Mouse (Mus musculus) lung, postnatal 0 days (tissue): Measurements from ENCODE around the gene Zfp609. TPM values are rescaled to one million over a fixed set of nuclear protein-coding genes. Genes with fewer than 3 reads are reported as not detected.
A peak's percentile ranks its signal among the peaks of the same experiment; 100 is the strongest.

Experiments used
- ATAC-seq: fragments of 200-750 bp; cut with Nextera tagmentation; 2 replicates; pipeline ENCODE4 v1.8.0; 2017; ENCODE audit warnings: moderate library complexity
- DNase-seq: peaks from one replicate; pipeline ENCODE4 v3.0.0-alpha.2; 2016; ENCODE audit warnings: low spot score
- H3K27ac ChIP-seq: fragments of 300-500 bp; sonication (generic); 2 replicates; pipeline ENCODE4 v1.5.1; 2014; ENCODE audit warnings: antibody characterized with exemption, mild to moderate bottlenecking, low read length, mixed read lengths
- H3K27me3 ChIP-seq: fragments of 300-500 bp; sonication (generic); replicated peaks from 2 replicates; pipeline ENCODE4 v1.6.1; 2014; ENCODE audit warnings: low read length, mixed read lengths; ENCODE audit not compliant: insufficient read depth
- H3K36me3 ChIP-seq: fragments of 300-500 bp; sonication (generic); 2 replicates; pipeline ENCODE4 v1.6.1; 2014; ENCODE audit warnings: low read length, mixed read lengths; ENCODE audit not compliant: insufficient read depth
- H3K4me1 ChIP-seq: fragments of 300-500 bp; sonication (generic); 2 replicates; pipeline ENCODE4 v1.6.1; 2014; ENCODE audit warnings: antibody characterized with exemption, low read depth, low read length, mixed read lengths; ENCODE audit not compliant: insufficient read depth
- H3K4me2 ChIP-seq: fragments of 300-500 bp; sonication (generic); replicated peaks from 2 replicates; pipeline ENCODE4 v1.6.1; 2014; ENCODE audit warnings: low read depth, mild to moderate bottlenecking, low read length, moderate library complexity, mixed read lengths
- H3K4me3 ChIP-seq: fragments of 300-500 bp; sonication (generic); 2 replicates; pipeline ENCODE4 v1.5.1; 2014; ENCODE audit warnings: low read depth, low read length
- H3K9ac ChIP-seq: fragments of 300-500 bp; sonication (generic); replicated peaks from 2 replicates; pipeline ENCODE4 v1.6.1; 2014; ENCODE audit warnings: low read depth, mild to moderate bottlenecking
- H3K9me3 ChIP-seq: fragments of 300-500 bp; sonication (generic); 2 replicates; pipeline ENCODE4 v1.6.1; 2016; ENCODE audit warnings: low read length, mixed read lengths
- CTCF ChIP-seq: IDR thresholded peaks from 2 replicates; pipeline ENCODE4 v1.5.1; 2016; ENCODE audit warnings: antibody characterized with exemption, mild to moderate bottlenecking
- EP300 ChIP-seq: IDR thresholded peaks from 2 replicates; pipeline ENCODE4 v1.6.1; 2016; ENCODE audit warnings: antibody characterized with exemption, mild to moderate bottlenecking, control low read depth
- WGBS: fragments of 180-500 bp; shearing (Covaris S2); extraction: QIAGEN DNeasy Blood & Tissue Kit; methylation state at CpG from one replicate; pipeline ENCODE4 v1.1.7; 2014; 5-methylcytosine and 5-hydroxymethylcytosine counted together
- polyA plus RNA-seq: library from polyadenylated mRNA; unstranded; fragments of >200 nt; fragmentation: Nextera tagmentation; extraction: Ambion mirVana; gene quantifications from 2 replicates; pipeline ENCODE4 v1.2.1, GENCODE M21; 2015

Zfp609 gene
- polyA plus RNA-seq, 1 experiment from 2014 or later = 5.0 TPM

GRCm38 (mm10) chr9:65836916-65837315, 9.6 kb upstream of the Zfp609 start:
- no peak overlapping the region for H3K4me3 ChIP-seq
- H3K9me3 ChIP-seq = no peaks in the 10 kb centered on the region
- no peak for ATAC-seq
- H3K27ac ChIP-seq = no peak overlapping the region
- no peaks in the 10 kb centered on the region for H3K27me3 ChIP-seq
- no peaks in the 10 kb centered on the region for H3K4me1 ChIP-seq
- no peak for DNase-seq
- TF ChIP-seq EP300 = no peak
- no peak for TF ChIP-seq CTCF
- no peak overlapping the region for H3K4me2 ChIP-seq
- no peaks in the 10 kb centered on the region for H3K36me3 ChIP-seq
- H3K9ac ChIP-seq = no peak overlapping the region

DNA sequence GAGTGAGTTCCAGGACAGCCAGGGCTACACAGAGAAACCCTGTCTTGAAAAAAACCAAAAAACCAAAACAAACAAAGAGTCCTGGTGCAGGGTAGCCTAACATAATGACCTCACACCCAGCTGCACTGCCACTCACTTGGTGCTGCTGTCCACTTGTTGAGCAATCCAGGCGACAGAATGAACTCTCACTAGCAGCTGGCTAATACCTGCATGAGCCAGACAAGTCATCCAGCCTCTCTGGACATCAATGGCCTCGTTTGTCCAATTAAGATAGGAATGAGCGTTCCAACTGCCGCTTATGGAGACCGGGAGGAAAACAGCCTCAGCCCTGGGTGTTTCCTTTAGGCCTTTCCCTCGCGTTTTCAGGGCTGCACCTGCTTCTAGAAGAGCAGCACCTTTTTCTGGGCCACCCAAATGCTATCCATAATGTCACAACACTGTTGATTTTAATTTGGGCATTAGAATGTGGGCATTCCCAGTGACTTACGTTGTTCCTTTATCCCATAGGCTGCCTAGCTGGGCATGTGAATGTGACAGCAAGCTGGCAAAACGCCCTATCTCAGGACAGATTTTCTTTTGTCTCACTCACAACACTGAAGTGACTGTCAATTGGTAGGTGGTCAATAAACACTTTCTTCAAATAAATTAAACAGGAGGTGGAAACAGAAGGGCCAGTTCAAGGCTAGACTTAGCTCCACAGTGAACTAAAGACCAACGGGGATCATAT, 7.4 kb upstream of the Zfp609 start:
- H3K4me1 ChIP-seq = no peaks in the 10 kb centered on the region; the same call in 1 of the 2 replicates
- H3K9ac ChIP-seq = no peak overlapping the region
- H3K27ac ChIP-seq = no peak overlapping the region
- H3K4me3 ChIP-seq = no peak overlapping the region
- WGBS = 75% methylated on average over 10 of the region's 10 CpGs
- H3K4me2 ChIP-seq = no peak overlapping the region
- no peaks in the 10 kb centered on the region for H3K9me3 ChIP-seq
- no peak for DNase-seq
- no peaks in the 10 kb centered on the region for H3K27me3 ChIP-seq
- no peak for TF ChIP-seq EP300
- no peaks in the 10 kb centered on the region for H3K36me3 ChIP-seq
- ATAC-seq = no peak

GRCm38 (mm10) chr9:65833640-65834039, 6.3 kb upstream of the Zfp609 start:
- ATAC-seq (no peak), DNase-seq (no peak)
- Histone ChIP-seq H3K4me3 (no peak overlapping the region), H3K27ac (no peak overlapping the region), H3K9ac (no peak overlapping the region), H3K4me2 (no peak overlapping the region), H3K27me3 (no peaks in the 10 kb centered on the region), H3K4me1 (peaks cover 3% of the 10 kb centered on the region), H3K36me3 (no peaks in the 10 kb centered on the region), H3K9me3 (no peaks in the 10 kb centered on the region)
- TF ChIP-seq EP300 = no peak
- TF ChIP-seq CTCF = no peak

DNA sequence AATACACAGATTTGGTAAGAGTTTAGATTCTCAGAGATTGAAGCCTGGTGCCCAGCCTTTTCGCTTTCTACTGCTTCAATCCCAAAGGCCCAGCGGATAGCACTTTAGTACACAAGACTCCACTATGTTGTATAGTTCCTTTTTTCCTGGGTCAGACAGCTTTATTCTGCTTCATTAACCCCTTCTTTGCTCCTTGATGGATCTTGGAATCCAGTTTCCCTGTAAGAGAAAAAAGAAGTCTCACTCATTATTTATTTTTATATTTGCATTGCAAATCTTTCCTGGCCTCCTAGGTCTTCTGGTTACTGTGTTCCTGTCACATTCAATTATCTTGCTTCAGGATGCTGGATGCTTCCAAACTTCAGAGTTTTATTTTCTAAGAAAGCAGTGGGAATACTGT, 5.9 kb upstream of the Zfp609 start:
- no peaks in the 10 kb centered on the region for H3K27me3 ChIP-seq
- H3K27ac ChIP-seq = no peak overlapping the region
- no peaks in the 10 kb centered on the region for H3K36me3 ChIP-seq
- H3K4me2 ChIP-seq = no peak overlapping the region
- H3K9ac ChIP-seq = no peak overlapping the region
- peaks cover 5% of the 10 kb centered on the region for H3K4me1 ChIP-seq
- no peak for ATAC-seq
- H3K4me3 ChIP-seq = no peak overlapping the region
- no peaks in the 10 kb centered on the region for H3K9me3 ChIP-seq
- TF ChIP-seq CTCF = no peak
- TF ChIP-seq EP300 = no peak
- DNase-seq = no peak
- 80% methylated on average over 2 of the region's 2 CpGs for WGBS

DNA sequence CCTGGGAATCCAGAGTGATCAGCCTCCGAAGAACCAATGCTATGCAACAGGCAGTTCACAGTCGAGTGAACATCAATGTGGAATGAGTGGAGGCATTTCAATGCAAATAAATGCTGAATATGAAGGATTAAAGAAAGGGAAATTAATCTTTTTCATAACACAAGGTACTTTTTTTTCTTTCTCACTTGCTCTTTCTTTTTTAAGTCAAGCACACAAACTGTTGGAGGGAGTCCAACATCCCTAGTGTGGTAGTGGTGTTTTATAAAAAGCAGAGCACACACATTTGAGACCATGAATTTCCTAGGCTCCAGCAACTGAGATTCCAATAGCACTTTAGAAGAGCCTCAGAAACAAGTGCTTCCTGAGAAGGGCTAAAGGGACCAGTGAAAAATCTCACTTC, 4.7 kb upstream of the Zfp609 start:
- Histone ChIP-seq H3K4me1 (peaks cover 5% of the 10 kb centered on the region), H3K27ac (peak overlapping the region; percentile 43; the same call in 1 of the 2 replicates), H3K4me3 (no peak overlapping the region), H3K36me3 (no peaks in the 10 kb centered on the region), H3K4me2 (no peak overlapping the region), H3K9me3 (no peaks in the 10 kb centered on the region), H3K27me3 (no peaks in the 10 kb centered on the region), H3K9ac (no peak overlapping the region)
- WGBS = 48% methylated on average over 2 of the region's 2 CpGs
- TF ChIP-seq CTCF = no peak
- no peak for TF ChIP-seq EP300
- DNase-seq (peak; percentile 21), ATAC-seq (no peak)

GRCm38 (mm10) chr9:65831164-65831563, 3.8 kb upstream of the Zfp609 start:
- H3K4me3 ChIP-seq = no peak overlapping the region
- peak overlapping the region; percentile 38; the same call in 1 of the 2 replicates for H3K27ac ChIP-seq
- H3K4me2 ChIP-seq = no peak overlapping the region
- H3K4me1 ChIP-seq = peaks cover 7% of the 10 kb centered on the region
- 53% methylated on average over 4 of the region's 4 CpGs for WGBS
- no peaks in the 10 kb centered on the region for H3K27me3 ChIP-seq
- DNase-seq (no peak), ATAC-seq (no peak)
- TF ChIP-seq CTCF (no peak), EP300 (no peak)
- H3K9ac ChIP-seq = no peak overlapping the region
- no peaks in the 10 kb centered on the region for H3K9me3 ChIP-seq
- H3K36me3 ChIP-seq = no peaks in the 10 kb centered on the region

GRCm38 (mm10) chr9:65830255-65830654, 2.9 kb upstream of the Zfp609 start:
- no peak overlapping the region for H3K4me2 ChIP-seq

More at GRCm38 (mm10) chr9:65830255-65830654, 2.9 kb upstream of the Zfp609 start:
- Histone ChIP-seq H3K9me3 (no peaks in the 10 kb centered on the region), H3K4me1 (peaks cover 14% of the 10 kb centered on the region), H3K36me3 (no peaks in the 10 kb centered on the region), H3K4me3 (no peak overlapping the region), H3K27me3 (no peaks in the 10 kb centered on the region), H3K9ac (no peak overlapping the region), H3K27ac (no peak overlapping the region)
- 87% methylated on average over 4 of the region's 4 CpGs for WGBS
- no peak for DNase-seq
- TF ChIP-seq CTCF = no peak
- TF ChIP-seq EP300 = no peak
- no peak for ATAC-seq
